Mouse (Mus musculus) testis, adult 2 months (tissue): ENCODE results near the gene Rpsa.

Experiments
- CTCF ChIP-seq: fragments of 200-500 bp; IDR thresholded peaks from 2 replicates; pipeline ENCODE4 v1.5.1; 2012; ENCODE audit warnings: low read depth, mild to moderate bottlenecking, inconsistent platforms, low read length, moderate library complexity; ENCODE audit not compliant: control insufficient read depth, insufficient read depth, insufficient replicate concordance
- POLR2A ChIP-seq: fragments of 200-500 bp; IDR thresholded peaks from 2 replicates; pipeline ENCODE4 v1.6.1; 2012; ENCODE audit warnings: low read depth, mild to moderate bottlenecking, inconsistent platforms, low read length, moderate library complexity; ENCODE audit not compliant: control insufficient read depth

- TF ChIP-seq POLR2A (no peak), CTCF (no peak)
Observed at GRCm38 (mm10) chr9:120101165-120101564, 26.3 kb upstream of the Rpsa start.
